Mouse (Mus musculus) embryonic facial prominence, embryonic 14.5 days (tissue): ENCODE results near the gene Dst. TPM values are rescaled to one million over a fixed set of nuclear protein-coding genes. Genes with fewer than 3 reads are reported as not detected.

ENCODE experiments used
- ATAC-seq: fragments of 200-750 bp; cut with Nextera tagmentation; 2 replicates; pipeline ENCODE4 v1.8.0; 2017; ENCODE audit warnings: low read depth, moderate number of reproducible peaks, moderate TSS enrichment
- DNase-seq: peaks from one replicate; pipeline ENCODE4 v3.0.0-alpha.2; 2015; ENCODE audit warnings: low spot score
- H3K27ac ChIP-seq: fragments of 300-500 bp; sonication (generic); replicated peaks from 2 replicates; pipeline ENCODE4 v1.5.1; 2014; ENCODE audit warnings: low read depth, mild to moderate bottlenecking, low read length, moderate library complexity
- H3K27me3 ChIP-seq: fragments of 300-500 bp; sonication (generic); replicated peaks from 2 replicates; pipeline ENCODE4 v1.6.1; 2014; ENCODE audit warnings: low read length; ENCODE audit not compliant: control insufficient read depth, insufficient read depth
- H3K36me3 ChIP-seq: fragments of 300-500 bp; sonication (generic); 2 replicates; pipeline ENCODE4 v1.6.1; 2014; ENCODE audit warnings: low read length, mixed read lengths; ENCODE audit not compliant: control insufficient read depth, insufficient read depth
- H3K4me1 ChIP-seq: fragments of 300-500 bp; sonication (generic); 2 replicates; pipeline ENCODE4 v1.6.1; 2014; ENCODE audit warnings: antibody characterized with exemption, low read length; ENCODE audit not compliant: control insufficient read depth, insufficient read depth
- H3K4me2 ChIP-seq: fragments of 300-500 bp; sonication (generic); 2 replicates; pipeline ENCODE4 v1.6.1; 2014; ENCODE audit warnings: low read depth, mild to moderate bottlenecking, low read length, moderate library complexity, mixed read lengths
- H3K4me3 ChIP-seq: fragments of 300-500 bp; sonication (generic); 2 replicates; pipeline ENCODE4 v1.5.1; 2014; ENCODE audit warnings: low read depth, mild to moderate bottlenecking, low read length
- H3K9ac ChIP-seq: fragments of 300-500 bp; sonication (generic); 2 replicates; pipeline ENCODE4 v1.6.1; 2014; ENCODE audit warnings: low read depth, mild to moderate bottlenecking, low read length, moderate library complexity, mixed read lengths
- H3K9me3 ChIP-seq: fragments of 300-500 bp; sonication (generic); 2 replicates; pipeline ENCODE4 v1.6.1; 2016; ENCODE audit warnings: low read length; ENCODE audit not compliant: control insufficient read depth
- WGBS: fragments of 180-500 bp; shearing (Covaris S2); extraction: QIAGEN DNeasy Blood & Tissue Kit; methylation state at CpG from one replicate; pipeline ENCODE4 v1.1.7; 2014; 5-methylcytosine and 5-hydroxymethylcytosine counted together
- polyA plus RNA-seq: library from polyadenylated mRNA; unstranded; fragments of >200 nt; fragmentation: Nextera tagmentation; extraction: Ambion mirVana; gene quantifications from 2 replicates; pipeline ENCODE4 v1.2.1, GENCODE M21; 2014

The Dst gene
- polyA plus RNA-seq, 1 experiment from 2014 or later = 39.5 TPM

GRCm38 (mm10) chr1:34121157-34122015, 213.4 kb downstream of the Dst start:
- ATAC-seq = peak; percentile 23; the same call in 1 of the 2 replicates
- peak; percentile 88 for DNase-seq
- Histone ChIP-seq H3K27me3 (no peaks in the 10 kb centered on the region), H3K36me3 (no peaks in the 10 kb centered on the region), H3K27ac (peak overlapping the region; percentile 60), H3K4me3 (peak overlapping the region; percentile 32), H3K9ac (peak overlapping the region; percentile 48), H3K4me2 (peak overlapping the region; percentile 56), H3K4me1 (peaks cover 5% of the 10 kb centered on the region), H3K9me3 (no peaks in the 10 kb centered on the region)
- 39% methylated on average over 29 of the region's 29 CpGs for WGBS

- H3K4me1 ChIP-seq = peaks cover 5% of the 10 kb centered on the region
- DNase-seq (no peak), ATAC-seq (no peak)
- no peak overlapping the region for H3K27ac ChIP-seq
- no peak overlapping the region for H3K4me3 ChIP-seq
- 86% methylated on average over 6 of the region's 6 CpGs for WGBS
- H3K9me3 ChIP-seq = no peaks in the 10 kb centered on the region
- no peaks in the 10 kb centered on the region for H3K36me3 ChIP-seq
- H3K4me2 ChIP-seq = 0 out of 2 replicates have a peak overlapping the region, but pooled peaks have one; percentile 56
- no peak overlapping the region for H3K9ac ChIP-seq
- no peaks in the 10 kb centered on the region for H3K27me3 ChIP-seq
Observed at GRCm38 (mm10) chr1:34122198-34122597, 214.2 kb downstream of the Dst start.

- no peak overlapping the region for H3K27ac ChIP-seq
- H3K4me2 ChIP-seq = no peak overlapping the region
- no peak overlapping the region for H3K9ac ChIP-seq
- no peaks in the 10 kb centered on the region for H3K36me3 ChIP-seq
- H3K4me3 ChIP-seq = no peak overlapping the region
- H3K4me1 ChIP-seq = peaks cover 5% of the 10 kb centered on the region
- ATAC-seq (no peak), DNase-seq (no peak)
- 83% methylated on average over 1 of the region's 1 CpGs for WGBS
- H3K27me3 ChIP-seq = no peaks in the 10 kb centered on the region
- no peaks in the 10 kb centered on the region for H3K9me3 ChIP-seq
Observed at GRCm38 (mm10) chr1:34122905-34123304, 214.9 kb downstream of the Dst start.

GRCm38 (mm10) chr1:34123334-34123733, 215.3 kb downstream of the Dst start:
- H3K27me3 ChIP-seq = no peaks in the 10 kb centered on the region
- no peaks in the 10 kb centered on the region for H3K36me3 ChIP-seq
- H3K4me1 ChIP-seq = peaks cover 5% of the 10 kb centered on the region
- WGBS = 86% methylated on average over 5 of the region's 5 CpGs
- no peak for DNase-seq
- no peak overlapping the region for H3K9ac ChIP-seq
- no peaks in the 10 kb centered on the region for H3K9me3 ChIP-seq
- H3K4me3 ChIP-seq = no peak overlapping the region
- ATAC-seq = no peak
- H3K27ac ChIP-seq = no peak overlapping the region
- no peak overlapping the region for H3K4me2 ChIP-seq

- no peaks in the 10 kb centered on the region for H3K27me3 ChIP-seq
- H3K9me3 ChIP-seq = no peaks in the 10 kb centered on the region
- no peak overlapping the region for H3K4me3 ChIP-seq
- no peak overlapping the region for H3K27ac ChIP-seq
- no peak for ATAC-seq
- peaks cover 5% of the 10 kb centered on the region for H3K4me1 ChIP-seq
- no peaks in the 10 kb centered on the region for H3K36me3 ChIP-seq
- 89% methylated on average over 7 of the region's 7 CpGs for WGBS
- no peak for DNase-seq
- no peak overlapping the region for H3K9ac ChIP-seq
- H3K4me2 ChIP-seq = no peak overlapping the region
Observed at GRCm38 (mm10) chr1:34124376-34124775, 216.4 kb downstream of the Dst start.

GRCm38 (mm10) chr1:34125148-34125547, 217.1 kb downstream of the Dst start:
- ATAC-seq (no peak), DNase-seq (no peak)
- Histone ChIP-seq H3K27me3 (no peaks in the 10 kb centered on the region), H3K4me2 (no peak overlapping the region), H3K36me3 (no peaks in the 10 kb centered on the region), H3K9me3 (no peaks in the 10 kb centered on the region), H3K27ac (no peak overlapping the region), H3K4me3 (no peak overlapping the region), H3K9ac (no peak overlapping the region), H3K4me1 (peaks cover 5% of the 10 kb centered on the region)
- WGBS = 93% methylated on average over 5 of the region's 5 CpGs

- ATAC-seq = no peak
- H3K27me3 ChIP-seq = no peaks in the 10 kb centered on the region
- no peaks in the 10 kb centered on the region for H3K4me1 ChIP-seq
- H3K4me2 ChIP-seq = no peak overlapping the region
- H3K27ac ChIP-seq = no peak overlapping the region
- no peak for DNase-seq
- H3K4me3 ChIP-seq = no peak overlapping the region
- H3K9me3 ChIP-seq = no peaks in the 10 kb centered on the region
- H3K9ac ChIP-seq = no peak overlapping the region
- H3K36me3 ChIP-seq = no peaks in the 10 kb centered on the region
- 65% methylated on average over 15 of the region's 15 CpGs for WGBS
Observed at GRCm38 (mm10) chr1:34127714-34128474, 219.9 kb downstream of the Dst start.

GRCm38 (mm10) chr1:34128796-34129195, 220.8 kb downstream of the Dst start:
- no peak overlapping the region for H3K4me2 ChIP-seq
- no peaks in the 10 kb centered on the region for H3K9me3 ChIP-seq
- H3K4me3 ChIP-seq = no peak overlapping the region
- H3K36me3 ChIP-seq = no peaks in the 10 kb centered on the region
- H3K27ac ChIP-seq = no peak overlapping the region
- no peak overlapping the region for H3K9ac ChIP-seq
- ATAC-seq (no peak), DNase-seq (no peak)
- 86% methylated on average over 2 of the region's 2 CpGs for WGBS
- H3K27me3 ChIP-seq = no peaks in the 10 kb centered on the region
- H3K4me1 ChIP-seq = no peaks in the 10 kb centered on the region
